Mouse (Mus musculus) gastrocnemius, adult 8-10 months (tissue): ENCODE data around the gene Tbc1d22a. TPM values are rescaled to one million over a fixed set of nuclear protein-coding genes. Genes with fewer than 3 reads are reported as not detected.
"Not testable (repeated sequence)": the region's sequence is repeated elsewhere in the genome, so short reads cannot be mapped to it uniquely, and the experiment has no call there.

ENCODE experiments used
- DNase-seq, 2 experiments: peaks; one replicate each; pipeline ENCODE4 v3.0.0; 2022; ENCODE audit warnings: low spot score in 2 of 2
- total RNA-seq, 4 experiments: library from RNA; stranded (reverse); gene quantifications; 2 replicates each; pipeline ENCODE4 v1.2.4; 2022

Gene Tbc1d22a
- total RNA-seq: 10 to 100 TPM; 14.7 to 15.7 (median 15.3) TPM

DNA sequence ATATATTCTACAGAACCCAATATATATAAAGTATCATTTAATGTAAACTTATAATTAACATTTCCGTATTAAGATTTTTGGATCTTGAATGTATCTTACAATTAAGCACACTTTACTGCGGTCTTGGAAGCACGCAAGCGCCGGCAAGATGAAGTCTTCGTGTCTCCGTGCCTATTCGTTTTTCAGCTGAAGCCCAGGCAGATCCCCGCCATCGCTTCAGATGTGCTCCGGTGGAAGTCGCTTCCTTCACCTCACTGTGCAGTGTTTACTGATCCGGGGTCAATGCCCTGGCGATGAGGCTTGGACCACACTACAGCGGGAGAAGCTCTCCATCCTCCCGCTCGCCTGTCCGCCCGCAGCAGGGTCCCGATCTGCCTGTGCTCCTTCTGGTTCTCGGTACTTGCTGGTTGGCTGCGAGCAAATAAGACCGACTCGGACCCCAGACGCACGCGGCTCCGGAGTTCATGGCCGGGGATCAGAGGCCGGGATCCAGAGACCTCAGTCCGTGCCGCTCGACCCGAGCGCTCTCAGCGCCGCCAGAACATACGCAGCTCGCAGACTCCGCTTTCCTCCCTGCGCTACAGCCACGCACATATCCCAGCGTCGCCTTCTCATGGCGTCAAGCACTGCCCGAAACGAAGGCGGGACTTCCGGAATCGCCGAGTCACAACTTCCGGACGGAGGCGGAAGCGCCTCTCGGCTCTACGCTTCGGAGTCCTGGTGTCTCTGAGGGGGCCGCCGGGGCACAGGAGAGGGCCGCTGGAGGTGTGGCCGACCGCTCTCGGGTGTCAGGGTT, at the start of gene Tbc1d22a:
TSS of gene Tbc1d22a (plus strand) at position 707 of the 796 bp plus-strand sequence.
- DNase-seq: peak; percentile 76 to 85

DNA sequence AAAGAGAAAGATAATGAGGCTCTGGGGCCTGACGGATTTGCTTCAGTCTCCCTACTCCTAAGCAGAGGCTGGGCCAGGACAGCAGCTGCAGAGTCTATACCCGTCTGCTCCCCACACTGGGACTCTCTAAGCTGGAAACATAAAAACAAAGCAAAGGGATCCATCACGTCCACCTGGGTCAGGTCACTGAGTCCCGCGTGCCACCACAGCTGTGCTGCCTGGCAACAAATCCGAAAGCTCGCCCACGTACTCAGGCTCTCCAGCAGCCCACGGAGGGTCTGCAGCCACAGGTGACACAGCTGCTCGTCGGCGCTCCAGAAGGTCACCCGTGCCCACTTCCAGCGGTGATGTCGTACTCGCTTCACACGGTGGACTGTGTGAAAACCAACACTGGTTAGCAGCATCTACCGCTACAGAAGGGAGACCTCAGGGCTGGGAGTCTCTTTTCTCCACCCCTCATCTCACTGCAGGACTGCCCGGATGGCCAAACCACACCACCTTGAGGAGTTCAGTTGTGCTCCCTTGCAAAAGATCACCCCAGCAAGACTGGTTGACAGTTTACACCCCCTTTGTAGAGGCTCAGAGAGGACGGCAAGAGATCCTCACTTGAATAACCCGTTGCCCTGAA, 49.4 kb upstream of the Tbc1d22a start:
- no peak for DNase-seq

DNA sequence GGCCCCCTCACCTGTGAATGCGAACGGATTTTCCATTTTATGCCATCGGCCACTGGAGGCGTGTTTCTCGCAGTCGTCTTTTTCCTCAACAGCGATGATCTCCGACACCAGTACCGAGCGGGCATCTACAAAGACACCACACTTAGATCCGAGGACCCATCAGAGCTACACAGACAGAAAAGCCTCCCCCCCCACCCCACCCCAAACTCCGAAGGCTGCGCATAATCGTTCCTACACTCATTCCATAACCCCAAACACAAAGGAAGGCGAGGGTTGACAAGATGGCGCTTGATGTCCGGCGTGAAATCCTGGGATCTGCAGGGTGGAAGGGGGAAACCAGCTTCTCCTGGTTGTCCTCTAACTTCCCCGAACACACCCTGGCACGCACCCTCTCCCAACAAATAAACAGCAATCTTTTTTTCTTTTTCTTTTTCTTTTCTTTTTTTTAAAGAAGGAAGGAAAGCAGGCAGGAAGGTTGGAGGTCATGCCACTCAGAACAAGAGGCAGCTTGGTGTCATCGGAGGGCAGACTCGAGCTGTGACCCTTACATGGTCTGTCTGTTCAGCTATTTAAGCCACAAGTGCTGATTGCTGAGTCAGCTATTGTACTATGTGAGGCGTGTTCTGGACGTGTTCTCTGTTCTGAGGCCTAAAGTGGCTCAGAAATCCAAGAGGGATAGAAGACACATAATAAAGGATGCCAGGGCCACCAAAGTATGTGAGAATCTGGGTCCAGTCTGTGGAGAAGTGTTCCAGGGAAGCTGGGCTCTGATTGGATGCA, 48.3 kb upstream of the Tbc1d22a start:
- no peak for DNase-seq

DNA sequence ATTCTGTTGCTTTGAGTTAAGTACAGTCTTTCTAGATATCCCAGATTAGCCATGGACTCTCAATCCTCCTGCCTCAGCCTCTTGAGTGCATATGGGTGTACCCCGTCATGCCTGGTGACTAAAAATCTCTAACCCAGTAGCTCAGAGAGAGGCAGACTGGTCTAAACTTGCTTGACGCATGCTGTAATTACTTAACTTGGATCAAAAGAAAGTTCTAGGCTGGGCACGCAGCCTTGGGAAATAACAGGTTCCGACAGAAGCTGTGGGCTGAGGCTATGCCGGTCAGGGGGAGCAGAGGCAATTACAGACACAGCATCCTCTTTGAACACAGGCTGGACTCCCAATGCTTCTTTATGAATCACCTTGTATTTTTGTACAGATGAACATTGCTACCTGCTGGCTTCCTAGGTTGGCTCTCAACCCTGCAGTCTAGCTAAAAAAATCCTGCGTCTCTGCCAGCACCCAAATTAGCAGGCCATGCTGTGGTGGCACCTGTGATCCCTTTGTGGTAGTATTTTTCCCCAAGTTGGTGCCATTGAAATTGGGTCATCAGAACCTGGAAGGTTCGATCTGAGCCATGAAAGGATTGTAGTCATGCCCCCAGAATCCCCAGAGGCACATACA, 47.1 kb upstream of the Tbc1d22a start:
- DNase-seq: no peak

DNA sequence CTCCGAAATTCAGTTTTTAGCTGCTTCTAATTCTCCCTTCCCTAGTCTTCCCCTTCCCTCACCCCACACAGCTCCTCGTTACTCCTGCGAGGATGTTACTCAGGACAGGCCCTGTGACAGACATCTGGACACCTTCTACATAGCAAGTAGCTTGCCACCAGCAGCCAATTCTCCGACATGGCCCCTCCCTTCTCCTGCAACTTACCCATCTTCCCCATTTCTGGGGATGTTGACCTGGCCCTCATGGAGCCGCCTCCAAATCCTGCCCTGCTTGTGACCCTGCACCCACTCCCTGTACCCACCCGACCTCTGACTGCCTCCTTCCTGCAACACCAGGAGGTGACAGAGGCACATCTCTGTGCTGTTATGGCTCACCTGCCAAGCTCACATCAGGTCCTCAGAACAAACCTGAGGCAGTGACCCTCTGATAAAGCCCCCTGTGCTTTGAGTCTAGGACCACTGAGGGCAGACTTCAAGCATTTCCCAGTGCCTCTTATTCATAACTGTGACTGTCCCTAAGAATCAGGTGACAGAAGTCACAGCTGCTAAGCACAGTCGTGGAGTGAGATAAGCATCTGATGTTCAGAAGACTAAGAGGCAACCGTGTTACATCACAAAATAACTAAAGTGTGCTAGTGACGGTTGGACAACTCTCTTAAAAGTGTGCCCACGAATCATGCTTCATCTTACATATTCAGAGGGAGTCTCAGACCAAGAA, 46.3 kb upstream of the Tbc1d22a start:
- DNase-seq: no peak

DNA sequence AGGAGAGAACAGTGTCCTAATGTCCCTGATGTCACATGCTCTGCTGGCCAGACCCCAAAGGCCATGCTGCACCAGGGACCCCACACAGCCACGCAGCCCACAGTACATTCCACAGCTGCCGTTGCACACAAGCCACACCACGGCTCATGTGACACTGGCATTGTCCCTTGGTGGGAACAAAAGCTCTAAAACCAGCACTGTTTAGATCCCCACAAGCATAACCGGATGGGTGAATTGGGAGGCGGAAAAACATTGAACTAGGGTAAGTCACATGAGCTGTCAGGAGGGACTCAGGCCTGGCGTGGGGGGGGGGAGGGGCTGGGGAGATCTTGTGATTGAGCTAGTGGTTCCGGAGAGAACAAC, 45.8 kb upstream of the Tbc1d22a start:
- DNase-seq: no peak

DNA sequence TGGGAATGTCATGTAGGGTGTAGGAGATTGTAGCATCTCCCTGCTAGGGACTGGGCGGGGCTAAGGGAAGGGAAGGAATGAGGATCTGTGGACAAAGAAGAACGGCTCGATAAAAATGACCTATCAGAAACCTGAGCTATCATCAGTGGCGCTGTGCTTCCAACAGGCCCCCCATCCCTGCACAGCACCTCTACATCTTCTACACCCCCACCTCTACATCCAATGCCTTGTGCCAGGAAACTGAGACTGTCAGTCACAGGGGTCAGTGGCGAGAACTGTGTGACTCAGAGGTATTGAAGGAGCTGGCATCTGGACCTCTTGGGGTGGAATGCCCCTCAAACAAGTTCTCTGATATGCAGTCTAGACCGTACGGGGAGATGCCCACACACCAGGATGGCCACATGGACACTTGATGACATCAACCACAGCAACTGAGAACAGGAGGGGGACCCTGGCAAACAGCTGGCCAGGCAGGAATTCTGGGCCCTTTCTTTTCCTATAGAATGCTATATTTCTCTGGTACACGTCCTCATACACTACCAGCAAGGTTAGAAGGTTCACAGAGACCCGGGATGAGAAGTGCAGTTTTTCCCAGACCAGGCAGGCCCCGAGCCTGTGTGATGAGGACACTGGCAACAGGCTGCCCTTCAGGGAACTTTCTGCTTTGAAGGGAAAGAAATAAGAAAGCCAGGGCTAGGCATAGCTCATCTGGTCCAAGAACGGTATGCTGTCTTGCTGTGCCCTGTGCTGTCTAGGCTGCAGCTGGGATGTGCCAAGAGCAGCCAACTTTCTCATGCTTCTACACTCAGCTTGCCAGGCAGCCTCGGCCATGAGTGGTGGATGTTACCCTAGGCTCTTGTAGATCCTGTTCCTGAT, 45.1 kb upstream of the Tbc1d22a start:
- DNase-seq: no peak

DNA sequence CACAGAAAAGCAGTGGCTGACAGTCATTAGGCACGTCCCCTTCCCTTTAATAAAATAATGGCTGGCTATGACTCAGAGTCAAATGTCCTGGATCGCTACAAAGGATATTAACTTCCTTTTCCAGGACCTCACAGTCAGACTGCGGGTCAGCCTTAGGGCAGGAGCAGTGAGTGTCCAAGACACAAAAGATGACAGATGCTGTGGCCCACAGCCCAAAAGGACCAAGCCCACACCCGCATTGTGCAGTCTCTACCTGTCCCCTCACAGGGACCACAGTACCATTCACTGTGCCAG, 44.5 kb upstream of the Tbc1d22a start:
- no peak for DNase-seq

DNA sequence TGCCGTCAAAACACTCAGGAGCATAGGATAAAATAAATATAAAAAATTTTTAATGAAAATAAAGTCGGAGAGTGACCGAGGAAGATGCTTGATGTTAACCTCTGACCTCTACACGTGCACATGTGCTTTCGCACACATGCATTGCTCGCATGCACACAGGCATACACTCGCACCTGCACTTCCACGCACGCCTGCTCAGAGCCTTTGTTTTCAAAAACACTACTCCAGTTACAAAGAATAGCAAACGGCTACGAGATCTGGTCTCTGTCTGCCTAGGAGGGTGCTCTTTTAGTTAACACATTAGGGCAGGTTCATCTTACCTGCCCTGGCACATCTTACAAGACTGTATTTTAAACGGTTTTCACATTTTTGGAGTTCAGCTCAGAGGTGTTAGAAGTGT, 42.9 kb upstream of the Tbc1d22a start:
- no peak for DNase-seq

DNA sequence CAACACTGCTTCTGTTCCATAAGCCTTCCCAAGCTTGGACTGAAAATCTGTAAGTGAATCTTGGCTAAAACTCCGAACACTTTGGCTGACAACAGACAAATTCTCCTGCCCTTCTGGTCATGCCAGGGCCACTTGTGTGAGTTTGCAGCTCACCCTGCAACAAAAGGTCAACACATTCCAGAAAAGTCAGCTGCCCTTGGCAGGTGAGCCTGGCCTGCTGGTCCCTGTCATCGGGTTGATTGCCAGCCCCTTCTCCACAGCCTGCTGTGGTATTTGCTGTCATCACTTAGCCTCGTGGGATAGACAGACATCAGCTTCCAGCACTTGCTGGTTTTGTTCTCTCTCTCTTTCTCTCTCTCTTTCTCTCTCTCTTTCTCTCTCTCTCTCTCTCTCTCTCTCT, 42.1 kb upstream of the Tbc1d22a start:
- no peak for DNase-seq

DNA sequence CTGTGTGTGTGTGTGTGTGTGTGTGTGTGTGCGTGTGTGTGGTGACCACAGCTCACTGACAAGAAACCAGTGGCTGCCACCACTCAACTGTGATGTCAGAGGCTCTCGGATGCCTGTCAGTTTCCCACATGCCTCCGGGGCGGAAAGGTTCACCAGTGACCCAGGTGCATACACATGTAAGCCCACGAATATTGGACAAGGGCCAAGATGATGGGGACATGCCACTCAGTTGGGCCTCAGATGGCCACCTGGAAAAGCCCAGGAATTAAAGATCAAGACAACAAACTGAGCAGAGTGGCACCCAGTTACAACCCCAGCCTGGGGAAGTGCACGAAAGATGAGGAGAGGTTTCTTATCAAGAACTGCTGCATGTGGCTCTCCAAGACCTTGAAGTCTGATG, 41.7 kb upstream of the Tbc1d22a start:
- no peak for DNase-seq

DNA sequence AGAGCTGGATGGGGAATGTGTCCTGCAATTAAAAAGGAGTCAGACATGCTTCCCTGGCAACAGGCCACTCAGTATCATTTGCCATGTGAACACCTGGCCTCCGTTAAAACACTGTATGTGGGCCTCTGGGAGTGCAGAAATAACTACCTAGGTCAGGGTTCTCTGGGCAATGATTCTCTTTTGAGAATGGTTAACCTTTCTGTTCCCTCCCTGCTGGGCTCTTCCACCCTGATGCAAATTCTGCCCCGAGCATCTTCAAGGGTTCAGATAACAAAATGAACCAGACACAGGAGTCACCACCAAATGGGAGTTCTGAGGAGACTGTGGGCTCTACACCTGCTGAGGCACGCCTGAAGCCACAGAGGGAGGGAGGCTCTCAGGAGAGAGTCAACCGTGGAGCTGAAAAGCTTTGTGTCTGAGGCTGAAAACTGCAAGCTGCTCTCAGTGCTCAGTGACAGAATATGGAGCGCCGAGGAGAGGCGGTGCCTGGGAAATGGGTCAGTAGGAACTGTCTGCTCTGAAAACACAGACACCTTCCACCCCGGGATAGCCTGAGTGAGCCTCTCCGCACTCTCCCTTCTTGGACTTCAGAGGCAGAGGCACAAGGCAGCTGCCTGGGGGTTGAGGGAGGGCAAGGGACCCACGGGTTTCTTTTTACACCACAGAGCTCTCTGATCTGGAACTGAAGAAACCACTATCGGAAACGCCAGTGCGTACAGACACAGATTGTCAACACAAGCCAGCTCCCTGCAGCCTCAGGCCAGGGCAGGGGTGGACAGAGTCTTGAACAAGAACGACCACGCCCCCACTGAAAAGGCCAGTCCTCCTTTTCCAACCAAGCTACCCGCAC, 40.9 kb upstream of the Tbc1d22a start:
- DNase-seq: no peak

DNA sequence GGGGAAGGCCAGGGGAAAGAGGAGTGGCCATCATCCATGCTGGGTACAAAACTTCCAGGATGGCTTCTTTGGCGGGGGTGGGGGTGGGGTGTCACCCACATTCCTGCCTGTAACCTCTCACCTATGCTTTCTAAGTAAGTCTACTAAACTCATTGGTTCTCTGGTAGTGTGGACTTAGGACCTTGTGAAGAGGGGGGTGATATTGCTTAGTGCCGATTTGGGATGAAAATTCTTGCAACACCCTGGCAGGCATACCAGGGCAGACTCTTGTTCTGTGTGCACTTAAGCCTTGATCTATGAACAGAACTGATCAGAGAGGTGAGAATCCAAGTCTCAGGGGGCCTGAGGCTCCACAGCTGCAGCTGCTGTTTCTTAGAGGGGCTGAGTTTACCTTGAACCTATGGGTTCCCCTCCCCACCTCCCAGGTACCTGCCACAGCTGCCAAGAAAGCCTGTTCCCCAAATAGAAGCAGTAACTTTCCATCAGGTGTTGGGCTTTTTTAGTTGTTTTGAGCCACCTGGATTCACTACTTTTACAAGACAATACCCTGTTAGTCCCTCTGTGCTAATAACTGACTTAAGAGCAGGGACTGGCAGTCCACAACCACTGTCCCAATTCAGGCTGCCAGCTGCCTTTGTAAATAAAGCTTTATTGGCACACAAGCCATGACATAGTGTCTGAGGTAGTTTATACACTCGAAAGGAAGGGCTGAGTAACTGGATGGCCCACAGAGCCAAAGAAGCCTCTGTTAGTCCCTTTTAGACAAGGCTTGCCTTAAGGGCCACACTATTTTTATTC, 38.8 kb upstream of the Tbc1d22a start:
- no peak for DNase-seq

DNA sequence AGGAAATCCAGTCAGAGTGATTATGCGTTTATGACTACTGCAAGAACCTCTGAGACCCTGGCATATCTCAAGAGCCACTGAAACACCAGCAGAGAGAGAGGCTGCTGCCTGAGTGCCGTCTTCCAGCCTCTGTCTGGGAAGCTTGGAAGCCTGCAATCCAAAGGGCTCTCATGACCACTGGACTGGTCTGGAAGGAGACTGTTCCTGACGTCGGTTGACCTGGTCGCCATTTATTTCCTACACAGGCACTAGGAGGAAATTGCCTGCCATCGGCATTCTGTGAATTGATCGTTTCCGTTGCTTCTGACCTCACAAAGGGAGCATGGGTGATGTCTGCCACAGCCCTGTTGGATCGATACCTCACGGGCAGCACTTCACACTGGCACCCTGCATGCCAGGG, 38.1 kb upstream of the Tbc1d22a start:
- DNase-seq: no peak

DNA sequence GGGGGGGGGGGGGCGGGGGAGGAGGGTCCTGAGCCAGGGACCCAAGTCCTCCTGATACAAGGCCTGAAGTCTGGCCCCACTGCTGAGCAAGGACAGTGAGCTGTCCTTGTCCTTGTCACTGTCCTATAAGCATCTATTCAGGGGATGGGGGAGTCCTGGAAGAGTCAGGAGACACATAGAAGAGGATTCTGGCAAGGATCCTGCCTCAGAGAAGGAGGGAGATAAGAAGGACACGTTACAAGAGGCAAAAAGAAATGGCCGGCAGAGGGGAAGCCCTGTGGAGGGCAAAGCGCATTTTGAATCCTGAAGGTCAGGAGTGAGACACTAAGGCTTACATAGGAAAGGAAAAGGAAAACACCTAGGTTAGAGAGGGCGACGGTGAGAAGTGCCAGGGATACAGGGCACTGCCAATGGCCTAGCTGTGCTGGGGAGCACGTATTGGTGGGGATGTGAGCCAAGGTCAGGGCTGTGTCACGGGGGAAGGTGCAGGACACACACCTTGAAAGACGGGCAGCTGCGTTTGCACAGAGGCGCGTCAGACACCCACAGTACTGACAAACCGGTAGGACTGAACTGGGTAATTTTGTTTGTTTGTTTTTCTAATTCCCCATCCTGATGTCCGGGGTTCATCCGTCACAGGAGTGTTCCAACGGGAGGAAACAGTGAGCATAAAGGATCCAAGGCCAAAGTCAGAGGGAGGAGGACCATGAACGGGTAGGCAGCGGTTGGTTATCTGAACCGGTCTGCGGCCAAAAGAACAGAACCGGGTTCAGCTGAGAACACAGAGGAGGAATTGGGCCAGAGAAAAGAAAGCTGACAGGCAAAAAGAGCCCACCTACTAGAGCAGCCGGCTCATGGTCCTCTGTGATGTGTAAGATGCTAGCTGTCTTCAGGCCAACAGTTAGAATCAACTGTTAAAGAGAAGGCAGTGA, 37.2 kb upstream of the Tbc1d22a start:
- DNase-seq: no peak

DNA sequence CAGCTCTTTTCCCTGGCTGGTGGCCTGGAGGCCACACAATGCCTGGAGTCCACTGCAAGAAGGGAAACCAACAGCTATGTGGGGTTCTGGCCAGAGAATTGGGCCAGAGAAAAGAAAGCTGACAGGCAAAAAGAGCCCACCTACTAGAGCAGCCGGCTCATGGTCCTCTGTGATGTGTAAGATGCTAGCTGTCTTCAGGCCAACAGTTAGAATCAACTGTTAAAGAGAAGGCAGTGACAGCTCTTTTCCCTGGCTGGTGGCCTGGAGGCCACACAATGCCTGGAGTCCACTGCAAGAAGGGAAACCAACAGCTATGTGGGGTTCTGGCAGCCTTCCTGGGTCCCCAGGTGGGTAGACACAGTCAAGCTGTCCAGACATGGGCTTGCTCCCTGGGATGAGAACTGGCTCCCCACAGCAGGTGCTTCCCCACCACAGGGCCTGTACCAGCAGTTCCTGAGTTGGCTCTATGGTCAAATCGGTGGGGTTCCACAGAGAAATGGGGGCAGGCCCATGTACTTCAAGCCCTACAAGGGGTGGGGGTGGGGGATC, 36.5 kb upstream of the Tbc1d22a start:
- not testable (repeated sequence) for DNase-seq

DNA sequence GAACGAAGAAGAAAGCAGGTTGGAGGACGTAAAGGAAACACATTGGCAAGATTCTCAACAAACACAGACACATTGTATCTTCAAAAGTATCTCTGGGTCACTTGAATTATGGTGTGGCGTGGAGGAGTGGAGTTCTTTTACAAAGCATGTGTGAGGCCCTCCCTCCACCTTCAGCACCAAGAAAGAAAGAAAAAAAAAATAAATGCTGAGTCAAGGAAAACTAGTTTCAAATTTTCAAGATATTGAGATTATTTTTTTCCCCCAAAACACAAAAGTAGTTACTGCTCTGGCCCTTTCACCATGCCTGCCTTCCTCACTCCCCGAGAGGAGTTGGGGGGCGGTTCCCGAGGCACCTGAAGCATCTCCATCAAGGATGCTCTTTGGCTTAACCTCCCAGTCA, 35.7 kb upstream of the Tbc1d22a start:
- no peak for DNase-seq
